Mouse (Mus musculus): ENCODE data around the gene Pemt. TPM values are rescaled to one million over a fixed set of nuclear protein-coding genes. Genes with fewer than 3 reads are reported as not detected.

Gene Pemt
- polyA plus RNA-seq, 1 experiment from 2014 or later = 8.6 TPM

DNA sequence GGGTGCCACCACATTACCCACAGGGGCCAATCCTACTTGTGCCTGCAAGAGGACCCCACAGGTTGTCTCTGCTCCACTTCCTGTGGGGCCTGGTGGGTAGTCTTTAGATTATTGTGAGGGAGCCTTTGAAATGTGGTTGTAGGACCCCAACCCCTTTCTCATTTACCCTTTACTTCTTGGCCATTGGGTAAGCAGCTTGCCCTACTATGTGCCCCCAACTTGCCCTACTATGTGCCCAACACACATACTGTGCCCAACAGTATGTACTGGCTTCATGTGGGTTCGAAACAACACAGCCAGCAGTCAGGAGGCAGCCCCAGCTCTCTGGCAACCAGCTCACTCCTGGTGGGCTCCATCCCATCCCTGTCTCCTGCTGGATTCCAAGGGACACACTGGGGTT lies 78.5 kb downstream of the Pemt start:
- peaks cover 31% of the 10 kb centered on the region for H3K4me1 ChIP-seq (ENCODE audit: control insufficient read depth, insufficient read depth, low read length)
- no peaks in the 10 kb centered on the region for H3K9me3 ChIP-seq (replicated peaks; ENCODE audit: control insufficient read depth, low read length)
- H3K36me3 ChIP-seq (ENCODE audit: control insufficient read depth, insufficient read depth) = no peaks in the 10 kb centered on the region
- no peak for ATAC-seq (replicated peaks; ENCODE audit: extremely low read depth, insufficient read depth, low FRiP score)
- no peak overlapping the region for H3K27ac ChIP-seq (ENCODE audit: low read length)
- no peak overlapping the region for H3K9ac ChIP-seq (ENCODE audit: low read length)
- H3K27me3 ChIP-seq (ENCODE audit: control insufficient read depth, insufficient read depth, low read length) = no peaks in the 10 kb centered on the region
- H3K4me2 ChIP-seq (ENCODE audit: low read depth, low read length) = no peak overlapping the region
- whole genome bisulfite sequencing = 84% methylated on average over 1 of the region's 1 CpGs
- H3K4me3 ChIP-seq (ENCODE audit: low read length) = no peak overlapping the region

DNA sequence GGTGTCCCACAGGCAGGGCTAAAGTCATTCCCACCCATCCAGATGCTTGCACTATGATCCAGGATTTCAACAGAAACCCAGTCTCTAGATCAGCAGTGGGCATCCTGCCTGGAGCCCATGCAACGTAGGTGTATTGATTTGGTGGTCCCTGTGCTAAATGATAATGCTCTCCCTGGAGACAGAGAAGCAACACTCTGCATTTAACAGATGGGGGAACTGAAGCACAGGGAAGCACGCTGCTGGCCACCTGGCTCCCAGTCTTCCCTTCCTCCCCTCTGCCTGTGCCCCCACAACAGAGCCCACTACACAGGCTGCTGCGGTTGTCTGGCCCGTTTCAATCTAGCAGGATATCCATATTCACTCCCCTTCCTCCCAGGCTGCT lies 80.2 kb downstream of the Pemt start:
- Histone ChIP-seq H3K4me3 (ENCODE audit: low read length) (no peak overlapping the region), H3K27me3 (ENCODE audit: control insufficient read depth, insufficient read depth, low read length) (no peaks in the 10 kb centered on the region), H3K9ac (ENCODE audit: low read length) (no peak overlapping the region; the same call in 1 of the 2 replicates), H3K4me2 (ENCODE audit: low read depth, low read length) (no peak overlapping the region), H3K36me3 (ENCODE audit: control insufficient read depth, insufficient read depth) (peaks cover 6% of the 10 kb centered on the region; the same call in 1 of the 2 replicates), H3K9me3 (replicated peaks; ENCODE audit: control insufficient read depth, low read length) (no peaks in the 10 kb centered on the region), H3K4me1 (ENCODE audit: control insufficient read depth, insufficient read depth, low read length) (peaks cover 32% of the 10 kb centered on the region), H3K27ac (ENCODE audit: low read length) (no peak overlapping the region)
- 59% methylated on average over 4 of the region's 4 CpGs for WGBS
- no peak for ATAC-seq (replicated peaks; ENCODE audit: extremely low read depth, insufficient read depth, low FRiP score)

DNA sequence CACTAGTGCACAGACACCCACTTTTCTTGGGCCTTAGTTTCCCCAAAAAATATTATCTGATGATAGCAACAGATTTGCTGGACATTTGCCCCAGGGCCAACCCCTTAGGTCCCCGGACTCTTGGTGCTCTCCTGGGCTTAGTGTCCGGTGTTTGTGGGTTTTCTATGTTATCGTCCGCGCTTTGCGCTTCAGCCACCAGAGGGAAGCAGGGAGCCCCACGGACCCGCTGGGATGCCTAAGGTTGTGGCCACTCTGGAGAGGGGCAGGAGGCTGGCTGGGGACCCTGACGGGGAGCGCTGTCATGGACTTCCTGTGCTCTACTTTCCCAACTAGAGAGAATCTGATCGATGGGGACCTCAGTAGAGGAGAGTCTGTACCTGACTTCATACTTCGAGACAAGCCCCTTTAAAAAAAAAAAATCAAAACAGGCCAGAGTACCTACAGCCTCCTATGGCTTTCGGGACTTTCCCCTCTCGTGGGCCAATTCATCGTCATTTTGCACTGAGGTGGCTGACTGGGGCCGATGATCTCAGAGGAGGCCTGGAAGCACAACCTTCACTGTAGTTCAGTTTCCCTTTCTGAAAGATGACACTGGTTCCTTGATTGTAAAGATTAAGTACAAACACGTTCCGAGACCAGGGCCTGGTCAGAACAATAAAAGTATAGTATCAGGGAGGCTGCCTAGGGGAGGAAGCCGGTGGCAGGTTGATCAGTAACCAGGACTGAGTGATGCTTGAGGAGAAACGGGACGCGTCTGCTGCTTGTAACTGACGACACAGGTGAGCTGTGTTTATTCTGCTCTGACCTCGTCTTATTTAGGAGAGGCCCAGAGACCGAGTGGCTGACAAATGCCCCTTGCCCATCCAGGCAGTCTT lies 80.8 kb downstream of the Pemt start:
- Histone ChIP-seq H3K9ac (ENCODE audit: low read length) (peak overlapping the region; percentile 79), H3K36me3 (ENCODE audit: control insufficient read depth, insufficient read depth) (peaks cover 9% of the 10 kb centered on the region; the same call in 1 of the 2 replicates), H3K4me3 (ENCODE audit: low read length) (peak overlapping the region; percentile 70), H3K27me3 (ENCODE audit: control insufficient read depth, insufficient read depth, low read length) (no peaks in the 10 kb centered on the region), H3K9me3 (replicated peaks; ENCODE audit: control insufficient read depth, low read length) (no peaks in the 10 kb centered on the region), H3K4me2 (ENCODE audit: low read depth, low read length) (peak overlapping the region; percentile 94), H3K4me1 (ENCODE audit: control insufficient read depth, insufficient read depth, low read length) (peaks cover 38% of the 10 kb centered on the region), H3K27ac (ENCODE audit: low read length) (peak overlapping the region; percentile 80)
- ATAC-seq (replicated peaks; ENCODE audit: extremely low read depth, insufficient read depth, low FRiP score) = peak; percentile 58
- WGBS = 31% methylated on average over 25 of the region's 25 CpGs

DNA sequence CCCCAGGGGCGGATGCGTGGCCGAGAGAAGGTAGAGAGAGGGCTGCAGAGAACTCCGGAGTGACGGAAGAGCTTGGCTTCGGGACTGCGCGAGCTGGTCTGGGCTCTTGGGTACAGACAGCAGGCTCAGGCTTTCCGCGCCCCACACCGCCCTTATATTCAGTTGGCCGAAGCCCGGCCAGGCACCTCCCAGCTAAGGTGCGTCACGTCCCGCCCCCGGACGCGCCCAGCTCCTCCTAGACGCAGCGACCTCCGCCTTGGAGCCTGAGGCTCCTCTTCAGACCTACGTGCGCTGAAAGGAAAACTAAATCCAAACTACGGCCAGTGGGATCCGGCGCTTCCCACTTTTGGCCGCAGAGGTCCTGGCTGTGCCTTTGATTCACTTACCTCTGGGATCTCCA lies 81.5 kb downstream of the Pemt start, which contains the start of gene Rasd1:
Gene Rasd1, minus strand, starts transcription at position 127 of the 400 bp plus-strand sequence.
- H3K9me3 ChIP-seq (replicated peaks; ENCODE audit: control insufficient read depth, low read length) = no peaks in the 10 kb centered on the region
- H3K4me1 ChIP-seq (ENCODE audit: control insufficient read depth, insufficient read depth, low read length) = peaks cover 45% of the 10 kb centered on the region
- no peaks in the 10 kb centered on the region for H3K27me3 ChIP-seq (ENCODE audit: control insufficient read depth, insufficient read depth, low read length)
- under 1% methylated on average over 28 of the region's 28 CpGs for WGBS
- peak within 1 kb of the TSS; percentile 80 for H3K27ac ChIP-seq (ENCODE audit: low read length)
- H3K4me3 ChIP-seq (ENCODE audit: low read length) = peak within 1 kb of the TSS; percentile 70
- H3K9ac ChIP-seq (ENCODE audit: low read length) = peak within 1 kb of the TSS; percentile 79
- ATAC-seq (replicated peaks; ENCODE audit: extremely low read depth, insufficient read depth, low FRiP score) = peak; percentile 89
- H3K36me3 ChIP-seq (ENCODE audit: control insufficient read depth, insufficient read depth) = peaks cover 9% of the 10 kb centered on the region; the same call in 1 of the 2 replicates
- H3K4me2 ChIP-seq (ENCODE audit: low read depth, low read length) = peak within 1 kb of the TSS; percentile 94

DNA sequence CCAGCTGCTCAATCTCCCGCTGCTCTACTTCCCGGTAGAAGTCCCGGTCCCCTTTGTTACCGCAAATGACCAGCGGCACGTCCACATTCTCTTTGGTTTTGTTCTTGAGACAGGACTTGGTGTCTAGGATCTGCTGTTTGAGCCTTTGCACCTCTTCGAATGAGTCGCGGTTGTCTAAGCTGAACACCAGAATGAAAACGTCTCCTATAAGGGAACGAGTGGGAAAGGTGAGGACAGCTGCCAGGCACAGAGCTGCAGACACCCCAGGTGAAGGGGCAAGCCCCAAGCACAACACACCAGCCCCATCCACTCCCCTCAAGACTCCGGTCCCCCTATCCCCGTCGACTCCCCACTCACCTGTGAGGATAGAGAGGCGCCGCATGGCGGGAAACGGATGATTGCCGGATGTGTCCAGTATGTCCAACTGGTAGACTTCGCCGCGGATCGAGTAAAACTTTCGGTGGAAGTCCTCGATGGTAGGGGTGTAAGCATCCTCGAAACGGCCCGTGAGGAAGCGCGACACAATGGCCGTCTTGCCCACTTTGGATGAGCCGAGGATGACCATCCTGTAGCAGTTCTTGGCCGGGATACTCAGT lies 82.0 kb downstream of the Pemt start:
- Histone ChIP-seq H3K4me3 (ENCODE audit: low read length) (peak overlapping the region; percentile 70), H3K27me3 (ENCODE audit: control insufficient read depth, insufficient read depth, low read length) (no peaks in the 10 kb centered on the region), H3K4me1 (ENCODE audit: control insufficient read depth, insufficient read depth, low read length) (peaks cover 49% of the 10 kb centered on the region), H3K9ac (ENCODE audit: low read length) (peak overlapping the region; percentile 79), H3K36me3 (ENCODE audit: control insufficient read depth, insufficient read depth) (peaks cover 9% of the 10 kb centered on the region; the same call in 1 of the 2 replicates), H3K27ac (ENCODE audit: low read length) (peak overlapping the region; percentile 80), H3K9me3 (replicated peaks; ENCODE audit: control insufficient read depth, low read length) (no peaks in the 10 kb centered on the region), H3K4me2 (ENCODE audit: low read depth, low read length) (peak overlapping the region; percentile 94)
- WGBS = 1% methylated on average over 33 of the region's 33 CpGs
- ATAC-seq (replicated peaks; ENCODE audit: extremely low read depth, insufficient read depth, low FRiP score) = 0 out of 2 replicates have a peak, but pooled peaks have one; percentile 2

DNA sequence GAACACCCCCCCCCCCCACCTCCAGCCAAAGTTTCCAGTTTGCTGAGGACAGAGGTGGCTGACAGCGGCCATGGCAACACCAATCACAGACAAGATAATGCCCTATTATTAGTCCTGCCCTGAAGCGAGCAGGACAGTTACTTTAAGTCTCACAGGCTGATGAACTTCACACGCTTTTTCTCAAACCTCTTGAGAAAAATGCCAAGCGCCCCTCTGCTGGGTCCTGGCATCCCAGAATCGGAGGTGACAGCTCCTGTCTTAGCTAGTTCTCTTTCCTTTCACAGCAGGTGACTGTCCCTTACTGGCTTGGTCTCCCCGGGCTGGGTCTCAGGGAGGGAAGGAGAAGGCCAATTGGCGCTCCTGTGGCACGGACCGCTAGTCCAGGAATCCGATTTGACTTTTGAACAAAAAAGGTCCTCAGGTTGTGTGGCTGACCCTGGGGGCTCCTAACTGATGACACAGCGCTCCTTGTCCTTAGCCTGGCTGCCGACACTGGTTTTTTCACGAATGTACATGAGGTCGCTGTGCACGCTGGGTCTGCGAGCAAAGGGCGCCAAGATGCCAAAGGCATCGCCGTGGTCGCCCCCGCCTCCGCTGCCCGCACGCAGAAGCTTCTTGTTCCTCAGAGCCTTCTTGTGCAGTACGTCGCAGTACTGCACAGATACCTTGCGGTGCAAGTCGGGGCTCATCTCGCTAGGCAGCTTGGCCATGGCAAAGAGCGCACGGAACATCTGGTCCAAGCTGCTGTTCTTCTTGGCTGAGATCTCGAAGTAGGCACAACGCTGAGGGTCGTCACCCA lies 82.7 kb downstream of the Pemt start:
- 6% methylated on average over 34 of the region's 34 CpGs for whole genome bisulfite sequencing
- 0 out of 2 replicates have a peak overlapping the region, but pooled peaks have one; percentile 17 for H3K27ac ChIP-seq (ENCODE audit: low read length)
- no peaks in the 10 kb centered on the region for H3K9me3 ChIP-seq (replicated peaks; ENCODE audit: control insufficient read depth, low read length)
- H3K27me3 ChIP-seq (ENCODE audit: control insufficient read depth, insufficient read depth, low read length) = no peaks in the 10 kb centered on the region
- H3K36me3 ChIP-seq (ENCODE audit: control insufficient read depth, insufficient read depth) = peaks cover 9% of the 10 kb centered on the region; the same call in 1 of the 2 replicates
- peak overlapping the region; percentile 94 for H3K4me2 ChIP-seq (ENCODE audit: low read depth, low read length)
- H3K4me3 ChIP-seq (ENCODE audit: low read length) = peak overlapping the region; percentile 70
- H3K4me1 ChIP-seq (ENCODE audit: control insufficient read depth, insufficient read depth, low read length) = peaks cover 52% of the 10 kb centered on the region
- peak overlapping the region; percentile 79 for H3K9ac ChIP-seq (ENCODE audit: low read length)
- ATAC-seq (replicated peaks; ENCODE audit: extremely low read depth, insufficient read depth, low FRiP score) = no peak

DNA sequence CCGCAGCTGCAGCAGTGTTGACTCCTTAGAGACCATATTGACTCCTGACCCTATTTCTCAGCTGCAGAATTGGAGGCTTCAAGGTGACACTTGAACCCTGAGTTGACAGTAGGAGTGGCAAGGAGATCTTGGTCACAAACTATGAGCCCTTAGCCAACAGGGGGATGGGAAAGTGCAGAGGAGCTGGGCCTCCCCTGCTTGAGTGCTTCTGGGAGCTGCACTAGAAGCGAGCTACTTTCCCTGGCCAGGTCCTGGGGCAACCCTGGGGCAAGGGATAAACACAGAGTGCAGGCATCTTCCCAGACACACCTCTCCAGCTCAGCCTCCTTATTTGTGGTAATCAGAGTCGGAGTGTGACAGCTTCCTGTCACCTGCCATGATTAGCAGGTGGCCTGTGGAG lies 83.7 kb downstream of the Pemt start:
- H3K36me3 ChIP-seq (ENCODE audit: control insufficient read depth, insufficient read depth) = peaks cover 9% of the 10 kb centered on the region; the same call in 1 of the 2 replicates
- ATAC-seq (replicated peaks; ENCODE audit: extremely low read depth, insufficient read depth, low FRiP score) = no peak
- H3K27me3 ChIP-seq (ENCODE audit: control insufficient read depth, insufficient read depth, low read length) = no peaks in the 10 kb centered on the region
- peaks cover 52% of the 10 kb centered on the region for H3K4me1 ChIP-seq (ENCODE audit: control insufficient read depth, insufficient read depth, low read length)
- WGBS = 64% methylated on average over 3 of the region's 3 CpGs
- peak overlapping the region; percentile 35; the same call in 1 of the 2 replicates for H3K27ac ChIP-seq (ENCODE audit: low read length)
- H3K9me3 ChIP-seq (replicated peaks; ENCODE audit: control insufficient read depth, low read length) = no peaks in the 10 kb centered on the region
- no peak overlapping the region for H3K9ac ChIP-seq (ENCODE audit: low read length)
- no peak overlapping the region for H3K4me3 ChIP-seq (ENCODE audit: low read length)
- no peak overlapping the region for H3K4me2 ChIP-seq (ENCODE audit: low read depth, low read length)

DNA sequence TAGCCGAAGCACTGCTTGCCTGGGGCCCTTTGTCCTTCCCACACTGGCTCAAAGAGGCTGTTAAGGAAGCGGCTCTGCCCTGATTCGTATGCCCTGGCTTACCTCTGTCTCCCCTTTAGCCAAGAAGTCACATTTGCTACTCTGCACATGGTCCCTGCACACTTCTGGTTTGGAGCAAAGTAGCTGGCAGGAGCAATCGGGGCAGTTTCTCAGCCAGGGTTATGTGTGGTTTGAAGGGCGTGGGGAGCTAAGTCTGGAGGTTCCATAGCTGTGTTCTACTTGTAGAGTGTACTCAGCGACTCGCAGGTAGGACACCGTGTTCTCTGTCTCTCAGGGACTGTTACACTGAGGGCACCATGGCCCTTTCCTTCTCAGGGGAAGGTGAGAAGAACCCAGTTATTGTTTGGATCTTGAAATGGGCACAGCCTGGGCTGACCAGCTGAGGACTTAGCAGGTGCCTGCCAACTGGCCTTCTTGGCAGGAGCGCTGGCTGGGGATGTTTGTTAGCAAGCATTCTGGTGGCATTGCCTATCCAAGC lies 84.9 kb downstream of the Pemt start:
- H3K4me3 ChIP-seq (ENCODE audit: low read length) = no peak overlapping the region
- H3K9me3 ChIP-seq (replicated peaks; ENCODE audit: control insufficient read depth, low read length) = no peaks in the 10 kb centered on the region
- H3K4me1 ChIP-seq (ENCODE audit: control insufficient read depth, insufficient read depth, low read length) = peaks cover 52% of the 10 kb centered on the region
- H3K36me3 ChIP-seq (ENCODE audit: control insufficient read depth, insufficient read depth) = peaks cover 9% of the 10 kb centered on the region; the same call in 1 of the 2 replicates
- no peak for ATAC-seq (replicated peaks; ENCODE audit: extremely low read depth, insufficient read depth, low FRiP score)
- H3K9ac ChIP-seq (ENCODE audit: low read length) = peak overlapping the region; percentile 49; the same call in 1 of the 2 replicates
- WGBS = 56% methylated on average over 9 of the region's 9 CpGs
- 0 out of 2 replicates have a peak overlapping the region, but pooled peaks have one; percentile 28 for H3K4me2 ChIP-seq (ENCODE audit: low read depth, low read length)
- H3K27ac ChIP-seq (ENCODE audit: low read length) = peak overlapping the region; percentile 95
- H3K27me3 ChIP-seq (ENCODE audit: control insufficient read depth, insufficient read depth, low read length) = no peaks in the 10 kb centered on the region
